Mouse (Mus musculus) retina, postnatal 7 days (tissue): Measurements from ENCODE around the gene Galk2.

Experiments
- DNase-seq: peaks from one replicate; pipeline ENCODE4 v3.0.0-alpha.2; 2012; ENCODE audit warnings: low read depth, low spot score

The Galk2 gene

GRCm38 (mm10) chr2:125858521-125859280, at the start of gene Galk2, which contains the start of gene Cops2:
Gene Galk2 (plus strand): TSS chr2:125859109.
Gene Cops2 (minus strand): TSS chr2:125859139.
- peak; percentile 95 for DNase-seq

GRCm38 (mm10) chr2:125809551-125809950, 49.4 kb upstream of the Galk2 start:
- no peak for DNase-seq

- no peak for DNase-seq
Observed at GRCm38 (mm10) chr2:125811332-125811731, 47.6 kb upstream of the Galk2 start.

- peak; percentile 9 for DNase-seq
Observed at GRCm38 (mm10) chr2:125813972-125814595, 44.8 kb upstream of the Galk2 start.

GRCm38 (mm10) chr2:125820397-125820796, 38.5 kb upstream of the Galk2 start:
- no peak for DNase-seq

GRCm38 (mm10) chr2:125826201-125826600, 32.7 kb upstream of the Galk2 start:
- no peak for DNase-seq

GRCm38 (mm10) chr2:125827898-125828297, 31.0 kb upstream of the Galk2 start:
- DNase-seq = no peak

GRCm38 (mm10) chr2:125829924-125830323, 29.0 kb upstream of the Galk2 start:
- no peak for DNase-seq

GRCm38 (mm10) chr2:125838091-125838490, 20.8 kb upstream of the Galk2 start:
- DNase-seq = no peak

GRCm38 (mm10) chr2:125838708-125839284, 20.1 kb upstream of the Galk2 start:
- no peak for DNase-seq

- no peak for DNase-seq
Observed at GRCm38 (mm10) chr2:125851237-125851636, 7.7 kb upstream of the Galk2 start.

GRCm38 (mm10) chr2:125857707-125858106, 1.2 kb upstream of the Galk2 start:
- DNase-seq = no peak

- no peak for DNase-seq
Observed at GRCm38 (mm10) chr2:125863799-125864198, 4.9 kb downstream of the Galk2 start.

- no peak for DNase-seq
Observed at GRCm38 (mm10) chr2:125864551-125864950, 5.6 kb downstream of the Galk2 start.

- DNase-seq = no peak
Observed at GRCm38 (mm10) chr2:125865585-125865984, 6.7 kb downstream of the Galk2 start.

- DNase-seq = peak; percentile 53
Observed at GRCm38 (mm10) chr2:125866058-125866740, 7.3 kb downstream of the Galk2 start.

- DNase-seq = no peak
Observed at GRCm38 (mm10) chr2:125868301-125868700, 9.4 kb downstream of the Galk2 start.

- DNase-seq = no peak
Observed at GRCm38 (mm10) chr2:125870159-125870558, 11.2 kb downstream of the Galk2 start.

GRCm38 (mm10) chr2:125885891-125886576, 27.1 kb downstream of the Galk2 start:
- no peak for DNase-seq

GRCm38 (mm10) chr2:125893096-125893495, 34.2 kb downstream of the Galk2 start:
- DNase-seq = peak; percentile 8

- DNase-seq = no peak
Observed at GRCm38 (mm10) chr2:125895099-125895498, 36.2 kb downstream of the Galk2 start.

- DNase-seq = no peak
Observed at GRCm38 (mm10) chr2:125896355-125896754, 37.4 kb downstream of the Galk2 start.
